Mouse (Mus musculus) adrenal gland, postnatal 36 days (tissue): Measurements from ENCODE around the gene Sart1. TPM values are rescaled to one million over a fixed set of nuclear protein-coding genes. Genes with fewer than 3 reads are reported as not detected.
A peak's percentile ranks its signal among the peaks of the same experiment; 100 is the strongest.
"Not testable (repeated sequence)": the region's sequence is repeated elsewhere in the genome, so short reads cannot be mapped to it uniquely, and the experiment has no call there.

Source experiments
- DNase-seq, 2 experiments: peaks; one replicate each; pipeline ENCODE4 v3.0.0; 2021; ENCODE audit warnings: mixed read lengths in 1 of 2
- total RNA-seq, 2 experiments: library from RNA; stranded (reverse); gene quantifications; 2 replicates each; pipeline ENCODE4 v1.2.3; 2021

Sart1 gene
- total RNA-seq, 2 experiments from 2014 or later = 79.1 to 86.5 TPM

DNA sequence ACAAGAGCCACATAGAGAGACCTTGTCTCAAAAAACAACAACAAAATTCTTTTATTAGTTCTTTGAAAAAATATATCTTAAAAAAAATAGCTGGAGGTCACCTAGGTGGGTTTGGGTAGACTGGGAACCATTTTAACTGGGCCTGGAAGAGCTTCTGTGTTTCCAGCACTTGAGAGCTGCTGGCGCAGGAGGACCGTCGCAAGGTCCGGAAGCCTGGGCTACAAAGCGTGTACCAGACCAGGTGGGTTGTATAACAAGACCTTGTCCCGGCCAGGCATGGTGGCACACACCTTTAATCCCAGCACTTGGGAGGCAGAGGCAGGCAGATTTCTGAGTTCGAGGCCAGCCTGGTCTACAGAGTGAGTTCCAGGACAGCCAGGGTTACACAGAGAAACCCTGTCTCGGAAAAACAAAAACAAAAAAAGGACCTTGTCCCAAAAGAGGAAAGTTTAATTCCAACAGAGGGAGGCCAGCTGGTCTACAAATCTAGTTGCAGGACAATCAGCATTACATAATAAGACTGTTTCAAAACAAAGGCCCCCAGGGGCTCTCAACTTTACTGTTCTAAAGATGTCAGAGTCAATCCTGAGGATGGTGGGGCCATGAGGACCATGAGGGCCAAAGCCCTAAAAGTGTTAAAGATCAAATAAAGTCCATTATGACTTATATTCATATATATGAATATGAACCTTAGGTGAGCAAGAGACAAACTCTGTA, 30.4 kb upstream of the Sart1 start:
- no peak for DNase-seq

DNA sequence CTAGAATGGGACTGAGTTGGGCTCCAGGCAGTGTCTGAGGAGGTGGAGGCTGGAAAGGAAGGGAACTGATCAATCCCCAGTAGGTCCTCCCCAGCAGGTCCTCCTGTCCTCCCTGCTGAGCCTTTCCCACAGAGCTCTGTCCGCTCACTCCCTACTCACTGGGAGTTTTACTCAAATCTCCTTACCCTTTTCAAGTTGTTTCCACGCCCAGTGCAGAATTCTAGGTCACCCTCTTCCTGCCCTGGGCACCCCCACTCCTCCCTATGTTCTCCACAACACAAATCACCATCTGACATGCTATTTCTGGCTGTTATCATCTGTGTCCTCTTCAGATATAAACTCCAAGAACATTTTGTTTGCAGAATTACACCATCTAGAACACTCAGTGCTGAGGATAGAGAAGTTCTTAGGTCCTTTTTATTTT, 26.0 kb upstream of the Sart1 start:
- DNase-seq = peak; percentile 37 to 68

- no peak for DNase-seq
Observed at GRCm38 (mm10) chr19:5413840-5414239, 25.3 kb upstream of the Sart1 start.

DNA sequence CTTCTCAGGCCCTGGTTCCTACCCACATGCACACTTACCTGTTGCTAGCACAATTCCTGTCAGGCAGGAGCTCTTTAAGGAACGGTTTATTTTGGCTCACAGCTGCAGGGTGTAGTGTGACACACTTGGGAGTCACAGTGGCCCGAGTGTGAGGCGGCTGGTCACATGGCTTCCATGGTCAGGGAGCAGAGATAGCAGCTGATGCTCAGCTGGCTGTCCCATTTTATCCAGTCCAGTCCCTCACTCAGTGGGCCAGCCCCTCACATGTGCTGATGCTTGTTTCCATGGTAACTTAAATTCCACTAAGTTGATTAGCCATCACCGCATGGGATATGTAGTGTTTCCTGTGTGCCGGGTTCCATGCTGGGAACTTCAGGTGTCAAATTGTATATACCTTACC, 23.5 kb upstream of the Sart1 start:
- no peak for DNase-seq

DNA sequence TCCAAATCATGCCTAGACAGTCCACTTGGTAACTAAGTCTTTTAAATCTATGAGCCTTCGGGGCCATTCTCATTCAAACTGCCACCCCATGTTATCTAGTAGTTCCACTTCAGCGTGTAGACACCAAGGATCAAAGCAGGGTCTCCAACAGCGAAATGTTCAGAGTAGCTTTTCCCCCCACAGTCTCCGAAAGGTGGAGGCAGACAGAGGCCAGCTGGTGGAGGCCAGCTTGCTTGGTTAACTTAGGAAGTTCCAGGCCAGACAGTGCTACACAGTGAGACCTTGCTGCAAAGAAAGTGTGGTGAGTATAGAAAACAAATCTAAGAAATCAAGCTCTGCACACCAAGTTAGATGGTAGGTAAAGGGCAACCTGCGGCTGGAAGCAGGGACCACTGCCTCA, 22.1 kb upstream of the Sart1 start:
- DNase-seq = no peak

- no peak for DNase-seq
Observed at GRCm38 (mm10) chr19:5409068-5409467, 20.6 kb upstream of the Sart1 start.

DNA sequence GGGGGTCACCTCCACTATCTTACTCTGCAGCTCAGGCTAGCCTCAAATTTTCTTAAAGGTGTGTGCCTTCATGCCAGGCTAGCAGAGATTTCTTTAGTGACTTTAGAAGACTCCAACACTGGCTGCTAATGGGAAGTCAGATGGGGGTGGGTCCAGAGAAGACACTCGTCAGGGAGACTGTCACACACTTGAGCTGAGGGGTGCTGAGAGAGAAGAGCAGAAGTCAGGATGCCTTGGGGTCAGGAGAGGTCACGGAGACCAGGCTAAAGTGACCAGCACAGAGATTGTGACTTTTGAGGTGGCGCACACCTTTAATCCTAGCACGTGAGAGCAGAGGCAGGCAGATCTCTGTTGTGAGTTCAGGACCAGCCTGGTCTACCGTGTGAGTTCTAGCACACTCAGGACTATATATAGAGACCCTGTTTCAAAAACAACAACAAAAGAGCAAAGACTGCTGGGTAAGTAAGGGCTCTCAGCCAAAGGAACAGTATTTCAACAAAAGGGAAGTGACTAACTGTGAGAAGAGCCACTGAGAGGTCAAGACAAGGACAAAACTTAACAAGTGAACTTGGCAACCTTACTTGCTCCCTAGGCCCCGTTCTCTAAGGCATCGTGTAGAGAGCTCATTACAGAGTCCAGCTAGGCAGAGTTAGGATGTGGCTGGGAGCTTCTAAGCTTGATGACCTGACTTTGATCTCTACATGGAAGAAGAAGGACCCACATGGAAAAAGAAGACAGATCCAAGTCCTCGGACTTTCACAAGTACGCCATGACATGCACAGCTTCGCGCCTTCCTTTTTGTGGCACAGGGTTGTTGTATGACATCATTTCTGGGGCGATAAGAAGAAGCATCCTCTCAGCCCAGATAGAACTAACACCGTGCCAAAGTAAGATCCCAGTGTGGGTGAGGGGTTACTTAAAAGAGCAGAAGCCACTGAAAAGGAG, 19.8 kb upstream of the Sart1 start:
- no peak for DNase-seq

DNA sequence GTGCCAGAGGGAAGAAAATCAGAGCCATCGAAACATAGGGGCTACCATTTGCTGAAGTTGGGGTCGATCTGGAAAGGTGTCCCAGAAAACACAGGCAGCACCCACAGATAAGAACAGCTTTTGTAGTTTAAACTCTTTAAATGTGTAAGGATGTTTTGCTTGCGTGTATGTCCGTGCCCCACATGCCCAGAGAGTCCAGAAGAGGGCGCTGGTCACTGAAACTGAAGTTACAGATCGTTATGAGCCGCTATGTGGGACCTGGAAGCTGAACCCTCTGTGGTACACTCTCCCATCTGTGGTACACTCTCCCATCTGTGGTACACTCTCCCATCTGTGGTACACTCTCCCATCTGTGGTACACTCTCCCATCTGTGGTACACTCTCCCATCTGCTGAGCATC, 18.6 kb upstream of the Sart1 start:
- DNase-seq = peak; percentile 63 to 73

DNA sequence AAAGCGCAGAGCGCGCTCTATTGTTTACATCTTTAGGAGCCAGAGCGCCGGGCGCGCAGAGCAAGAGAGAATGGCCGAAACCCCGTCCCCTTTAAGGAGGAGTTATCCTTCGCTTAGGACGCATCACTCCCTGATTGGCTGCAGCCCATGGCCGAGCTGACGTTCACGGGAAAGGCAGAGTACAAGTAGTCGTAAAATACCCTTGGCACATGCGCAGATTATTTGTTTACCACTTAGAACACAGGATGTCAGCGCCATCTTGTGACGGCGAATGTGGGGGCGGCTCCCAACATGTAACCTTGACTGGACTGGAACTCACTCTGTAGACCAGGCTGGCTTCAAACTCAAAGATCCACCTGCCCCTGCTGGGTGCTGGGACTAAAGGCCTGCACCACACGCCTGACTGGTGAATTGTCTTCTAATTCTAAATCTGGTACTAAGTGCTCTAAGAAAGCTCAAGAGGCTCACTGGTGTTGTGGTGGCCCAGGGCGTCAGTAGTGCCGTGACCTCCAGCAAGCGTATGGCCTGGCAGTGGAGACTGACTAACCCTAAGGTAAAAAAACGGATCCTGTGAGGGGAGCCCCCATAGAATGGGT, 18.1 kb upstream of the Sart1 start:
- not testable (repeated sequence) for DNase-seq

DNA sequence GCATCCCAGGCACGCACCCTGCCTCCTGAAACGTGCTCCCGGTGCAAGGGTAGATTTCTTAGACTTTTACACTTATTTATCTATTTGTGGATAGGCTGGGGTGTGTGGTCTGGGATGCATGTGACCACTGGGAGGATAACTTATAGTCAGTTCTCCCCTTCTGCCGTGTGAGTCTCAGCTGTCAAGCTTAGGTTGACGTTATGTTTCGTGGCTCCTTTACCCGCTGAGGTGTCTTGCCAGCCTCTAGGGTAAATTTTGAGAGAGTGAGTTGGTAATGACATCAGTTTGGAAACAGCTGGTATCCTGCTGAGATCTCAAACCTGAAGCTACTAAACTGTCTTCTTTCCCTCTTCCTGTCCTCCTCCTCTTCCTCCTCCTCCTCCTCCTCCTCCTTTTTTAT, 17.4 kb upstream of the Sart1 start:
- no peak for DNase-seq

DNA sequence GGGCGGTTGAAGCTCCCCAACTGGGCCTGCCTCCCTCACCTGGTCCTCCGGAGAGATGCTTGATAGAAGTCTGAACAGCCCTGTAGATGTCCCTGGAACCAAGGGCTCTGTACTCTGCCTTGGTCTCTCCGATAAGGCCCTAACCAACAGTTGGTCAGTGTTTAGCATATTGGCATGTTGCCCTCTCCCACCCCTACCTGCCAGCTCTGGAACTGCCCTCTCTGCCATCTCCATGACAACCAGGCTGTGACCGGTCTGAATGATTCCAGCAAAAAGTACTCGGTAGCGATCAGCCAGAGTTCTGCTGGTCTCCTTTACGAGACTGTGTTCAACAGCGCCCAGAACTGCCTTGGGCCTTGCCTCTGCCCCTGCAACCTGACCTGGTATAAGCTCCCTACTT, 13.8 kb upstream of the Sart1 start, which contains the start of gene Tsga10ip:
Gene Tsga10ip, minus strand, starts transcription at position 234 of the 400 bp plus-strand sequence.
- no peak for DNase-seq

GRCm38 (mm10) chr19:5401073-5401472, 12.6 kb upstream of the Sart1 start:
- not testable (repeated sequence) for DNase-seq

DNA sequence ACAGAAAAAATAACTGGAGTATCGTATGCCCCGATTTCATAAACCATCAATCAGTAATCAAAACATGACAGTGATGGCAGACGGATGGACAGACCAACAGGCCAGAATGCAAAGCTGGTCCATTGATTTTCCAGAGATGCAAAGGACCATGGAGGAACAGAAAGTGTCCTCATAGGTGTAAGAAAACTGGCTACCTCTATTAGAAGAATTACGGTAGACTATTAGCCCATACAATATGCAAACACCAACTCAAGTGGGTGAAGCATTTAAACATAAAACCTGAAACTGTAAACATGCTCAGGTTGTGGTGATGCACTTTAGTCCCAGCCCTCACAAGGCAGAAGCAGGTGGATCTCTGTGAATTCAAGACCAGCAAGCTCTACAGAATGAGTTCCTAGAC, 6.9 kb upstream of the Sart1 start:
- no peak for DNase-seq

DNA sequence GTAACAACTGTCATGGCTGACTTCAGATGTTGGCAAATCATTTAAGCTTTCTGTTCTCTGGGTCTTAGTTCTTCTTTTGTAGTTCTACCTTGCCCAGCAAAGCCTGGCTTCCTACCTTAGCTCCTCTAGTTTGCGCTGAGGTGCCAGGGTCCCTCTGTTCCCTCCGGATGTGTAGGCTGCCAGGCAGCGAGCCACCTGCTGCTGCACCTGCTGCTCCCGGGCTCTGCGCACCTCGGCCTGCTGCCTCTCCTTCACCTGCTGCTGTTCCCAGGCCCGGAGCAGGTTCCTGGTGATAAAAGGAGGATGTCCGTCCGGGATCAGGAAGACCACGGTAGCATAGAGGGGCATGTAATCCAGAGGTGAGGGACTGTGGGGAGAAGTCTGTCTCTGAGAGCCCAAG, 5.7 kb upstream of the Sart1 start:
- no peak for DNase-seq

DNA sequence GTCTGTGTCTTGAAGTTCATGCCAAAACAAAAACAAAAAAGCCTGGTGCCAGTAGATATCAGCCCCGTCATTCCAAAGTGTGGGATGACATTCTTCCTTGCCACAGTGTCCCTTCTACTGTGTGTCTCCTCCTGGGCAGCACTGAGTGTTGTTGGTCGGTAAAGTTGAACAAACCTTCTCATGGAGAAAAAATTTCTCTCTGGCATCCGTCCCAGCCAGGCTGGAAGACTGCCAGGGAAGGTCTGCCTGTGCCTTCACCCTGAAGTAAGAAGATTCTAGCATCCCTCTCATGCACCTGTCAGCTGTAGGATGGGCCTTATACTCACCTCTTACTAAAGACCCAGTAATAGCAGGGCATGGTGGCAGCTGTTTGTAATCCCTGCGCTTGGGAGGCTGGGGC, 4.4 kb upstream of the Sart1 start:
- peak; percentile 85 to 87 for DNase-seq

DNA sequence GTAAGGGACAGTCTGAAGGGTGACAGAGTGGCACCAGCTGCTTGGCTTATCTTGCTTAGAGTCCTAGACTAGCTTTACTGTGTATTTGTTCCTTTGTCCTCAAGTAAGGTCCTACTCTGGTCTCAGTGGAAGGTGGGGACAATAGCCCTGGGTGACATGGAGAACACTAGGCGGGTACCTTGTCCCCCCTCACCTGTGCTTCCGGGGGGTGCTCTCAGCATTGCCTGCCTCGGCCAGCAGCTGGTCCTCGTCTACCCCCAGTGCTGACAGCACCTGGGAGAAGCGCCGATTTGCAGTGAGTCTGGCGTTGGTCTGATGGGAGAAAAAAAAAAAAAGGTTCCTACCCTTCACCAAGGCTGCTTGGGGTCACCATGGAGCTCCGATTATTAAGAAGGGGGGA, 1.9 kb upstream of the Sart1 start:
- DNase-seq = no peak

GRCm38 (mm10) chr19:5389647-5390046, 1.1 kb upstream of the Sart1 start:
- peak; percentile 19 to 58 for DNase-seq

- peak; percentile 42 to 59 for DNase-seq
Observed at GRCm38 (mm10) chr19:5388011-5388441, 477 bp downstream of the Sart1 start.

- DNase-seq = no peak
Observed at GRCm38 (mm10) chr19:5384715-5385114, 3.8 kb downstream of the Sart1 start.

- no peak for DNase-seq
Observed at GRCm38 (mm10) chr19:5383326-5383725, 5.2 kb downstream of the Sart1 start.

DNA sequence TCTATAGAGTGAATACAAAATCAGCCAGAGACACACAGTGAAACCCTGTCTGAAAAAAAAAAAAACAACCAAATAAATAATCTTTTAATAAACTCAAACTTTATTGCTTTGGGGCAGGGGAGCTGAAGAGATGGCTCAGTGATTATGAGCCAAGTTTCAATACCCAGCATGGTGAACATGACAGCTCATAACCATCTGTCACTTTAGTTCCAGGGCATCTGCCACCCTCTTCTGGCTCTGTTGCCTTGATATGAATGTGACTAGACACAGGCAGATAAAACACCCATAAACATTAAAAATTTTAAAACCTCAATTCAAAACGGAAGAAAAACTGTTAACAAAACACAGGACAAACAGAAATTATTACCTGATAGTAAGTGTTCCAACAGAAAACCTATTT, 11.1 kb downstream of the Sart1 start:
- DNase-seq = no peak

GRCm38 (mm10) chr19:5374748-5375147, 13.8 kb downstream of the Sart1 start:
- DNase-seq = no peak

DNA sequence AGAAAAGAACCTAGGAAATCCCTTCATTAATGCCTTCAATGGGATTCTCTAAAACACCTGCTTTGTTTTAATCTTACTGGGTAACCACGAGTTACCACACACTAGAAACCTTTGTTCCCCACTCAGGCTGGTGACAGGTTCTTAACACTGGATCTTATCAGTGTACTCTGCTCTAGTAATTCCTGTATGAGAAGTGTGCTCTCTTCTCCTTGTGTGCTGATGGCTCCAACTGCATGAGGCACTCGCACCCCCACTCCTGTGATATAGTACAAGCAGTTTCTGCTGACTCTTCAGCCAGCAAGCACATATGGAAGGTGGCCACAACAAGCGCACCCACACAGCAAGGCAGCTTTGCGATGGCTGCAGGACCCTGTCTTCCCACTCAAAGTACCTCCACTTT, 14.3 kb downstream of the Sart1 start:
- no peak for DNase-seq
